In the genomic region with DNA sequence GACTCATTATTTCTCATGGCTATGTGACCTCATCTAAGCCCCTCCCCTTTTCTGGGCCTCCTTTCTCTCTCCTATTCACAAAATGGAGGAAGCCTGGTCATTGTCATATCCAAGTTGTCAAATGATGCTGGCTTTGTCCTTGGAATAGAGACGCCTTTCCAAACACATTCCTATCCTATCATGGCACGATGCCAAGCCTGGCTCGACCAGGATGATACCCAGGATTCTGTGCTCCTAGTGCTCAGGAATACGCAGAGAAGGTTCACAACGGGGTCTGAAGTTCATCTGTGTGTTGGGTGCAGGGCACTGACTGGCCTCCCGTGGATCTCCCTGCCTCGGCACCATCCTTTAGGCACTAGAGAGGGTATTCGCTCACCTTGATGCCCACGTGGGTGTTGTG, we compare ENCODE assay signal across 22 mouse cellular contexts. TPM values are rescaled to one million over a fixed set of nuclear protein-coding genes. Genes with fewer than 3 reads are reported as not detected.
DNase-seq lines count a peak whose midpoint lies in the region; ATAC-seq and TF ChIP-seq lines count a peak whose summit lies in the region.
"Had no signal": no experiment of that assay in that cellular context is flagged by ENCODE, and none has a peak within 500 bp of the region (broad histone marks: within the 10 kb centered on the region; RNA-seq: fewer than 3 reads in every experiment).

No protein-coding gene starts in this region.

- no peak for TF ChIP-seq EP300 in stomach, postnatal 0 days (optimal IDR thresholded peaks at IDR 0.05)

- no peak overlapping the region for H3K4me2 ChIP-seq in stomach, embryonic 16.5 days (ENCODE audit: low read depth, low read length)
- H3K4me2 ChIP-seq in stomach, postnatal 0 days (replicated peaks; ENCODE audit: low read depth): no peak overlapping the region
- H3K4me2 ChIP-seq: embryonic facial prominence, embryonic 13.5 days; forebrain, embryonic 13.5 days; heart, embryonic 13.5 days; hindbrain, embryonic 13.5 days had no signal

- H3K9ac ChIP-seq in stomach, embryonic 16.5 days (ENCODE audit: low read length): no peak overlapping the region
- H3K9ac ChIP-seq in stomach, postnatal 0 days (ENCODE audit: low read length): no peak overlapping the region
- H3K9ac ChIP-seq: embryonic facial prominence, embryonic 13.5 days; forebrain, embryonic 13.5 days; forebrain, postnatal 0 days; heart, embryonic 13.5 days; hindbrain, embryonic 13.5 days had no signal

- H3K4me3 ChIP-seq in stomach, embryonic 16.5 days (replicated peaks; ENCODE audit: low read length): no peak overlapping the region
- no peak overlapping the region for H3K4me3 ChIP-seq in stomach, postnatal 0 days (ENCODE audit: low read depth, low read length)
- H3K4me3 ChIP-seq: embryonic facial prominence, embryonic 13.5 days; forebrain, embryonic 13.5 days; heart, embryonic 13.5 days; hindbrain, embryonic 13.5 days had no signal

- no peaks in the 10 kb centered on the region for H3K36me3 ChIP-seq in stomach, embryonic 16.5 days (ENCODE audit: control insufficient read depth, insufficient read depth, low read length)
- H3K36me3 ChIP-seq in stomach, postnatal 0 days (ENCODE audit: control insufficient read depth, insufficient read depth, low read length): no peaks in the 10 kb centered on the region
- H3K36me3 ChIP-seq: embryonic facial prominence, embryonic 13.5 days; heart, embryonic 13.5 days; hindbrain, embryonic 13.5 days had no signal

- WGBS in stomach, embryonic 16.5 days: 69% methylated on average over 9 of the region's 9 CpGs
- WGBS in stomach, postnatal 0 days: 75% methylated on average over 9 of the region's 9 CpGs

- H3K4me1 ChIP-seq in stomach, embryonic 16.5 days (ENCODE audit: control insufficient read depth, insufficient read depth, low read length): peaks cover 11% of the 10 kb centered on the region; the same call in 1 of the 2 replicates
- H3K4me1 ChIP-seq in stomach, postnatal 0 days (replicated peaks; ENCODE audit: control insufficient read depth, insufficient read depth): no peaks in the 10 kb centered on the region
- H3K4me1 ChIP-seq: forebrain, embryonic 13.5 days; hindbrain, embryonic 13.5 days had no signal

- no peaks in the 10 kb centered on the region; the same call in 1 of the 2 replicates for H3K27me3 ChIP-seq in stomach, embryonic 16.5 days (ENCODE audit: control insufficient read depth, insufficient read depth, low read length)
- no peaks in the 10 kb centered on the region for H3K27me3 ChIP-seq in stomach, postnatal 0 days (ENCODE audit: control insufficient read depth, insufficient read depth, low read length)
- H3K27me3 ChIP-seq: hindbrain, embryonic 13.5 days had no signal

- H3K27ac ChIP-seq in stomach, embryonic 16.5 days (ENCODE audit: low read length): no peak overlapping the region
- H3K27ac ChIP-seq in stomach, postnatal 0 days (replicated peaks): no peak overlapping the region
- H3K27ac ChIP-seq: embryonic facial prominence, embryonic 13.5 days; forebrain, embryonic 13.5 days; heart, embryonic 13.5 days; hindbrain, embryonic 13.5 days; hindbrain, postnatal 0 days had no signal

- no peak for TF ChIP-seq CTCF in stomach, postnatal 0 days (IDR thresholded peaks at IDR 0.05; ENCODE audit: low read depth)

- 0 out of 2 replicates have a peak, but pooled peaks have one; percentile 6 for ATAC-seq in stomach, embryonic 16.5 days (ENCODE audit: insufficient read depth, low FRiP score)
- no peak for ATAC-seq in stomach, postnatal 0 days (ENCODE audit: low FRiP score, low TSS enrichment)
- ATAC-seq: forebrain, embryonic 13.5 days; forebrain, postnatal 0 days; hindbrain, postnatal 0 days had no signal

- DNase-seq in heart, postnatal 4 days: peak; percentile 19
- no peak for DNase-seq in heart, adult 11 months
- DNase-seq in kidney, postnatal 10 days: peak; percentile 40
- no peak for DNase-seq in kidney, adult 8-10 months
- no peak for DNase-seq in stomach, postnatal 0 days (ENCODE audit: low spot score)
- DNase-seq in natural killer cell, adult 2 months (ENCODE audit: low spot score in 2 of 2): no peak
- DNase-seq: adrenal gland, postnatal 10 days; cerebellum, adult 11 months; cerebellum, adult 9-10 months; cerebellum, postnatal 36 days; forebrain, postnatal 0 days; gastrocnemius, postnatal 14 days; heart, postnatal 10 days had no signal

- H3K9me3 ChIP-seq in stomach, embryonic 16.5 days (replicated peaks; ENCODE audit: control insufficient read depth, low read length): no peaks in the 10 kb centered on the region
- H3K9me3 ChIP-seq in stomach, postnatal 0 days (ENCODE audit: control insufficient read depth, low read length): no peaks in the 10 kb centered on the region
- H3K9me3 ChIP-seq: embryonic facial prominence, embryonic 13.5 days; forebrain, embryonic 13.5 days; heart, embryonic 13.5 days; hindbrain, embryonic 13.5 days had no signal

RNA-seq across cellular contexts. Expression of gene Wnt9b, which starts 18.0 kb away (rescaled TPM):
- total RNA-seq in heart, postnatal 4 days (2021): 1 to 10 TPM; 1.0 to 1.2 TPM
- polyA plus RNA-seq in stomach, embryonic 16.5 days (2015; fragmentation: Nextera tagmentation; extraction: Ambion mirVana): 0.05 and 0.06 TPM in 2 replicates
- not detected in 2 replicates for polyA plus RNA-seq in stomach, postnatal 0 days (2015; fragmentation: Nextera tagmentation; extraction: Ambion mirVana)
- total RNA-seq: CH12.LX; hematopoietic stem cell, adult 5-6 weeks had no signal

RNA-seq across cellular contexts. Expression of gene Gosr2, which starts 33.9 kb away (rescaled TPM):
- 10 to 100 TPM; 60.0 to 62.1 TPM for total RNA-seq in heart, postnatal 4 days (2021)
- polyA plus RNA-seq in stomach, embryonic 16.5 days (2015; fragmentation: Nextera tagmentation; extraction: Ambion mirVana): 75.1 and 78.1 TPM in 2 replicates
- 58.7 and 60.4 TPM in 2 replicates for polyA plus RNA-seq in stomach, postnatal 0 days (2015; fragmentation: Nextera tagmentation; extraction: Ambion mirVana)

RNA-seq across cellular contexts. Expression of gene Wnt3, which starts 42.4 kb away (rescaled TPM):
- not detected for total RNA-seq in heart, postnatal 4 days (2021)
- 0.06 and 0.16 TPM in 2 replicates for polyA plus RNA-seq in stomach, embryonic 16.5 days (2015; fragmentation: Nextera tagmentation; extraction: Ambion mirVana)
- 0.51 and 0.55 TPM in 2 replicates for polyA plus RNA-seq in stomach, postnatal 0 days (2015; fragmentation: Nextera tagmentation; extraction: Ambion mirVana)
- total RNA-seq: gastrocnemius, adult 18-20 months; heart, postnatal 10 days; hematopoietic stem cell, adult 5-6 weeks had no signal
- polyA plus RNA-seq: heart, embryonic 13.5 days had no signal

Comparison
In these comparisons a context has a peak if more than half of its experiments do, and no peak if none do; other contexts are left out.
1. DNase-seq: peak in heart, postnatal 4 days (single experiment) and kidney, postnatal 10 days (single experiment); none in heart, adult 11 months (single experiment), kidney, adult 8-10 months (0 of 2), stomach, postnatal 0 days (single experiment) and natural killer cell, adult 2 months (0 of 2).